Mouse (Mus musculus) kidney, embryonic 14.5 days (tissue): ENCODE data around the gene Zfp628. TPM values are rescaled to one million over a fixed set of nuclear protein-coding genes. Genes with fewer than 3 reads are reported as not detected.

Experiments
- ATAC-seq: fragments of 200-750 bp; cut with Nextera tagmentation; 2 replicates; pipeline ENCODE4 v1.8.0; 2017; ENCODE audit warnings: moderate number of reproducible peaks, mild to moderate bottlenecking, moderate TSS enrichment, moderate library complexity; ENCODE audit not compliant: low FRiP score, low TSS enrichment
- H3K27ac ChIP-seq: fragments of 300-500 bp; sonication (generic); 2 replicates; pipeline ENCODE4 v1.5.1; 2014; ENCODE audit warnings: low read depth, mild to moderate bottlenecking, low read length, moderate library complexity, mixed read lengths
- H3K27me3 ChIP-seq: fragments of 300-500 bp; sonication (generic); 2 replicates; pipeline ENCODE4 v1.6.1; 2014; ENCODE audit warnings: mild to moderate bottlenecking, low read length; ENCODE audit not compliant: control insufficient read depth, insufficient read depth
- H3K36me3 ChIP-seq: fragments of 300-500 bp; sonication (generic); 2 replicates; pipeline ENCODE4 v1.6.1; 2014; ENCODE audit warnings: low read length, mixed read lengths; ENCODE audit not compliant: control insufficient read depth, insufficient read depth
- H3K4me1 ChIP-seq: fragments of 300-500 bp; sonication (generic); 2 replicates; pipeline ENCODE4 v1.6.1; 2014; ENCODE audit warnings: low read length, mixed read lengths; ENCODE audit not compliant: control insufficient read depth, insufficient read depth
- H3K4me2 ChIP-seq: fragments of 300-500 bp; sonication (generic); replicated peaks from 2 replicates; pipeline ENCODE4 v1.6.1; 2014; ENCODE audit warnings: low read depth, mild to moderate bottlenecking, low read length
- H3K4me3 ChIP-seq: fragments of 300-500 bp; sonication (generic); 2 replicates; pipeline ENCODE4 v1.5.1; 2014; ENCODE audit warnings: mild to moderate bottlenecking, low read length
- H3K9ac ChIP-seq: fragments of 300-500 bp; sonication (generic); 2 replicates; pipeline ENCODE4 v1.6.1; 2014; ENCODE audit warnings: low read depth, mild to moderate bottlenecking, low read length, moderate library complexity
- H3K9me3 ChIP-seq: fragments of 300-500 bp; sonication (generic); 2 replicates; pipeline ENCODE4 v1.6.1; 2016; ENCODE audit warnings: low read length; ENCODE audit not compliant: control insufficient read depth
- WGBS: fragments of 180-500 bp; shearing (Covaris S2); extraction: QIAGEN DNeasy Blood & Tissue Kit; methylation state at CpG from one replicate; pipeline ENCODE4 v1.1.7; 2014; 5-methylcytosine and 5-hydroxymethylcytosine counted together
- polyA plus RNA-seq: library from polyadenylated mRNA; unstranded; fragments of >200 nt; fragmentation: Nextera tagmentation; extraction: Ambion mirVana; gene quantifications from 2 replicates; pipeline ENCODE4 v1.2.1, GENCODE M21; 2014

Gene Zfp628
- polyA plus RNA-seq, 1 experiment from 2014 or later, result 4.5 TPM

DNA sequence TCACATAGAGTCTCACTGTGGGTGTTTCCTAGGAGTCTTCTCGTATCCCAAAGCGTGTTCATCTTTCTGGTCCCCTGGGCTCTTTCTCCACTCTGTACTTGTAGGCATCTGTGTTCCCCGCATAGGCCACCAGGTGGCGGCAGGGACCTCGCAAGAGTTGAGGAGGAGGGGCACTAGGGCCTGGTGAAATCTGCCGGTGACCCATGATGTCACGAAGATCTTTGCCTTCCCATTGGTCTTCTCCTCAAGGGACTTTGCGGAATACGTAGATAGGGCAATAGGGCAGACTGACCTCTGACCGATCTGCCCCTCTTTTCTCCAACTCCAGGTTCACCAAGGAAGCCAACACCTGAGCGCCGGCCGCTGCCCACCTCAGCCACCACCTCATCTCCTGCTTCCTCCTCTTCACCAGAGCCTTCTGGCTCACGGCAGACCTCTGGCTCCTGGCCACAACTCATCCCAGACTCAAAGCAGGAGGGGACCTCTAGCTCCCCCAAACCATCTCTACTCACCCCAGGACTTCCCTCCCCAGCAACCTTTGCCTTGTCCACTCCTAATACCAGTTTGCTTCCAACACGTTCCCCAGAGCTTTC is 28.3 kb downstream of the Zfp628 start:
- Histone ChIP-seq H3K4me3 (peak overlapping the region; percentile 17), H3K36me3 (no peaks in the 10 kb centered on the region)

GRCm38 (mm10) chr7:4947855-4948254 is 32.8 kb downstream of the Zfp628 start:
- WGBS, result 46% methylated on average over 2 of the region's 2 CpGs

More for the DNA sequence above, 28.3 kb downstream of the Zfp628 start:
- H3K4me1 ChIP-seq, result no peaks in the 10 kb centered on the region
- no peak overlapping the region for H3K9ac ChIP-seq
- ATAC-seq, result peak; percentile 85
- no peaks in the 10 kb centered on the region for H3K9me3 ChIP-seq
- no peaks in the 10 kb centered on the region for H3K27me3 ChIP-seq
- peak overlapping the region; percentile 41 for H3K4me2 ChIP-seq
- 19% methylated on average over 15 of the region's 15 CpGs for WGBS
- H3K27ac ChIP-seq, result no peak overlapping the region

GRCm38 (mm10) chr7:4948386-4948785 is 33.4 kb downstream of the Zfp628 start:
- no peaks in the 10 kb centered on the region for H3K27me3 ChIP-seq
- no peaks in the 10 kb centered on the region for H3K4me1 ChIP-seq
- 60% methylated on average over 6 of the region's 6 CpGs for WGBS
- no peaks in the 10 kb centered on the region for H3K36me3 ChIP-seq
- H3K4me2 ChIP-seq, result no peak overlapping the region
- no peak for ATAC-seq
- H3K4me3 ChIP-seq, result no peak overlapping the region
- H3K9me3 ChIP-seq, result no peaks in the 10 kb centered on the region
- H3K9ac ChIP-seq, result no peak overlapping the region
- H3K27ac ChIP-seq, result no peak overlapping the region

More at GRCm38 (mm10) chr7:4947855-4948254, 32.8 kb downstream of the Zfp628 start:
- no peaks in the 10 kb centered on the region for H3K9me3 ChIP-seq
- H3K4me1 ChIP-seq, result no peaks in the 10 kb centered on the region
- no peaks in the 10 kb centered on the region for H3K27me3 ChIP-seq
- no peak overlapping the region for H3K27ac ChIP-seq
- H3K4me2 ChIP-seq, result no peak overlapping the region
- H3K4me3 ChIP-seq, result no peak overlapping the region
- no peak overlapping the region for H3K9ac ChIP-seq
- no peaks in the 10 kb centered on the region for H3K36me3 ChIP-seq
- ATAC-seq, result no peak

GRCm38 (mm10) chr7:4950561-4951342 is 35.7 kb downstream of the Zfp628 start:
- no peak for ATAC-seq
- Histone ChIP-seq H3K4me2 (no peak overlapping the region), H3K27me3 (no peaks in the 10 kb centered on the region), H3K27ac (no peak overlapping the region), H3K9ac (no peak overlapping the region), H3K36me3 (no peaks in the 10 kb centered on the region), H3K4me1 (no peaks in the 10 kb centered on the region), H3K4me3 (no peak overlapping the region), H3K9me3 (no peaks in the 10 kb centered on the region)
- WGBS, result 83% methylated on average over 19 of the region's 19 CpGs

GRCm38 (mm10) chr7:4953815-4954445 is 38.9 kb downstream of the Zfp628 start:
- no peak for ATAC-seq
- H3K27me3 ChIP-seq, result no peaks in the 10 kb centered on the region
- H3K9me3 ChIP-seq, result no peaks in the 10 kb centered on the region
- H3K9ac ChIP-seq, result no peak overlapping the region
- no peaks in the 10 kb centered on the region for H3K36me3 ChIP-seq
- no peaks in the 10 kb centered on the region for H3K4me1 ChIP-seq
- H3K4me3 ChIP-seq, result no peak overlapping the region
- no peak overlapping the region for H3K4me2 ChIP-seq
- 18% methylated on average over 10 of the region's 10 CpGs for WGBS
- no peak overlapping the region for H3K27ac ChIP-seq

GRCm38 (mm10) chr7:4957361-4957760 is 42.3 kb downstream of the Zfp628 start:
- ATAC-seq, result no peak
- H3K4me1 ChIP-seq, result no peaks in the 10 kb centered on the region
- H3K27me3 ChIP-seq, result no peaks in the 10 kb centered on the region
- WGBS, result 77% methylated on average over 10 of the region's 10 CpGs
- H3K4me3 ChIP-seq, result no peak overlapping the region
- H3K9ac ChIP-seq, result no peak overlapping the region
- H3K36me3 ChIP-seq, result no peaks in the 10 kb centered on the region
- H3K27ac ChIP-seq, result no peak overlapping the region
- H3K4me2 ChIP-seq, result no peak overlapping the region
- no peaks in the 10 kb centered on the region for H3K9me3 ChIP-seq

- 68% methylated on average over 5 of the region's 5 CpGs for WGBS
- Histone ChIP-seq H3K27me3 (no peaks in the 10 kb centered on the region; the same call in 1 of the 2 replicates), H3K4me2 (no peak overlapping the region), H3K4me1 (no peaks in the 10 kb centered on the region), H3K9me3 (no peaks in the 10 kb centered on the region), H3K4me3 (no peak overlapping the region), H3K9ac (no peak overlapping the region), H3K36me3 (no peaks in the 10 kb centered on the region), H3K27ac (no peak overlapping the region)
- ATAC-seq, result no peak
Observed at GRCm38 (mm10) chr7:4963527-4963926, 48.5 kb downstream of the Zfp628 start.

- WGBS, result 5% methylated on average over 10 of the region's 10 CpGs
Observed at GRCm38 (mm10) chr7:4964272-4964671, 49.3 kb downstream of the Zfp628 start, which contains the start of gene Sbk2. Gene Sbk2, minus strand, starts transcription at chr7:4964406.

GRCm38 (mm10) chr7:4964988-4965387 is 50.0 kb downstream of the Zfp628 start:
- Histone ChIP-seq H3K27ac (no peak overlapping the region), H3K9me3 (no peaks in the 10 kb centered on the region), H3K4me3 (no peak overlapping the region), H3K36me3 (no peaks in the 10 kb centered on the region), H3K4me1 (no peaks in the 10 kb centered on the region), H3K4me2 (no peak overlapping the region), H3K27me3 (no peaks in the 10 kb centered on the region; the same call in 1 of the 2 replicates), H3K9ac (no peak overlapping the region)
- no peak for ATAC-seq
- 82% methylated on average over 5 of the region's 5 CpGs for WGBS

More at GRCm38 (mm10) chr7:4964272-4964671, 49.3 kb downstream of the Zfp628 start, which contains the start of gene Sbk2:
- Histone ChIP-seq H3K36me3 (no peaks in the 10 kb centered on the region), H3K4me2 (no peak within 1 kb of the TSS), H3K27me3 (no peaks in the 10 kb centered on the region; the same call in 1 of the 2 replicates), H3K4me3 (no peak within 1 kb of the TSS), H3K4me1 (no peaks in the 10 kb centered on the region), H3K27ac (no peak within 1 kb of the TSS), H3K9me3 (no peaks in the 10 kb centered on the region), H3K9ac (no peak within 1 kb of the TSS)
- ATAC-seq, result peak; percentile 92
